Mouse (Mus musculus): ENCODE measurements around the gene Mmp8.

DNA sequence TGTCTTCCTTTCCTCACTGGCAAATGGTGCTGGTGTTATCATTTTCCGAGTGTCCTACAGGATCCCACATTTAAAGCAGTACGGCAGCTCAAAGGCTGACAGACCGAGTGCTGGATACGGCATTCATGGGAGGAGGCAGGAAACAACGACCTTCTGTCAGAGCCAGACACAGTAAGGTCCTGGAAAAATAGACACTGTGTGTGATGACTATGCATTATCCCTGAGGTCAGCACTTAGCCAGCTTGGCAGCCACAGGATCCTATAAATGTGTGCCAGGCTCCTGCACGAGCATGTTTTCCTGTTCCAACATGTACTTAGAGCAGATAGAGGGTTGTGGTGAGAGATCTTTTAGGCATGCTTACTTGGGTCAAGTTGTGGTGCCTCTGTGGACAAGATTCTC is 45.7 kb downstream of the Mmp8 start:
- no peak for TF ChIP-seq CTCF (IDR thresholded peaks at IDR 0.05; ENCODE audit: borderline replicate concordance, extremely low read depth, insufficient read depth, insufficient read length)
- TF ChIP-seq POLR2A (IDR thresholded peaks at IDR 0.05; ENCODE audit: borderline replicate concordance, extremely low read depth, insufficient read depth, insufficient read length, poor library complexity, severe bottlenecking): no peak

Data from brain, embryonic 14.5 days (tissue).